Mouse (Mus musculus): ENCODE data around the gene Tex2.
A peak's percentile ranks its signal among the peaks of the same experiment; 100 is the strongest.
"Not testable (repeated sequence)": the region's sequence is repeated elsewhere in the genome, so short reads cannot be mapped to it uniquely, and the experiment has no call there.

Tex2 gene

GRCm38 (mm10) chr11:106612961-106613637, at the start of gene Tex2:
Gene Tex2, minus strand, starts transcription at chr11:106613423.
- peak; percentile 91 for DNase-seq (ENCODE audit: low read depth, low spot score)

GRCm38 (mm10) chr11:106662634-106663407, 49.6 kb upstream of the Tex2 start:
- no peak for DNase-seq (ENCODE audit: low read depth, low spot score)

- no peak for DNase-seq (ENCODE audit: low read depth, low spot score)
Measured at GRCm38 (mm10) chr11:106660453-106661081, 47.3 kb upstream of the Tex2 start.

GRCm38 (mm10) chr11:106659598-106660295, 46.5 kb upstream of the Tex2 start:
- no peak for DNase-seq (ENCODE audit: low read depth, low spot score)

GRCm38 (mm10) chr11:106658051-106658880, 45.0 kb upstream of the Tex2 start:
- DNase-seq (ENCODE audit: low read depth, low spot score) = no peak

- DNase-seq (ENCODE audit: low read depth, low spot score) = not testable (repeated sequence)
Measured at GRCm38 (mm10) chr11:106656896-106657498, 43.8 kb upstream of the Tex2 start.

GRCm38 (mm10) chr11:106648347-106648746, 35.1 kb upstream of the Tex2 start:
- no peak for DNase-seq (ENCODE audit: low read depth, low spot score)

- DNase-seq (ENCODE audit: low read depth, low spot score) = no peak
Measured at GRCm38 (mm10) chr11:106642966-106643637, 29.9 kb upstream of the Tex2 start.

- DNase-seq (ENCODE audit: low read depth, low spot score) = no peak
Measured at GRCm38 (mm10) chr11:106641580-106641979, 28.4 kb upstream of the Tex2 start.

- DNase-seq (ENCODE audit: low read depth, low spot score) = no peak
Measured at GRCm38 (mm10) chr11:106640059-106640458, 26.8 kb upstream of the Tex2 start.

- no peak for DNase-seq (ENCODE audit: low read depth, low spot score)
Measured at GRCm38 (mm10) chr11:106639356-106639692, 26.1 kb upstream of the Tex2 start.

GRCm38 (mm10) chr11:106638551-106639355, 25.5 kb upstream of the Tex2 start:
- DNase-seq (ENCODE audit: low read depth, low spot score) = no peak

GRCm38 (mm10) chr11:106637754-106638153, 24.5 kb upstream of the Tex2 start:
- no peak for DNase-seq (ENCODE audit: low read depth, low spot score)

- DNase-seq (ENCODE audit: low read depth, low spot score) = no peak
Measured at GRCm38 (mm10) chr11:106635946-106636345, 22.7 kb upstream of the Tex2 start.

GRCm38 (mm10) chr11:106634175-106634574, 21.0 kb upstream of the Tex2 start:
- not testable (repeated sequence) for DNase-seq (ENCODE audit: low read depth, low spot score)

GRCm38 (mm10) chr11:106633456-106633855, 20.2 kb upstream of the Tex2 start:
- DNase-seq (ENCODE audit: low read depth, low spot score) = no peak

- no peak for DNase-seq (ENCODE audit: low read depth, low spot score)
Measured at GRCm38 (mm10) chr11:106627692-106628091, 14.5 kb upstream of the Tex2 start.

GRCm38 (mm10) chr11:106625577-106625976, 12.4 kb upstream of the Tex2 start:
- DNase-seq (ENCODE audit: low read depth, low spot score) = no peak

- no peak for DNase-seq (ENCODE audit: low read depth, low spot score)
Measured at GRCm38 (mm10) chr11:106623629-106624028, 10.4 kb upstream of the Tex2 start.

All from WW6 (cell line).